ENCODE assay signal across 21 mouse cellular contexts in the genomic region with DNA sequence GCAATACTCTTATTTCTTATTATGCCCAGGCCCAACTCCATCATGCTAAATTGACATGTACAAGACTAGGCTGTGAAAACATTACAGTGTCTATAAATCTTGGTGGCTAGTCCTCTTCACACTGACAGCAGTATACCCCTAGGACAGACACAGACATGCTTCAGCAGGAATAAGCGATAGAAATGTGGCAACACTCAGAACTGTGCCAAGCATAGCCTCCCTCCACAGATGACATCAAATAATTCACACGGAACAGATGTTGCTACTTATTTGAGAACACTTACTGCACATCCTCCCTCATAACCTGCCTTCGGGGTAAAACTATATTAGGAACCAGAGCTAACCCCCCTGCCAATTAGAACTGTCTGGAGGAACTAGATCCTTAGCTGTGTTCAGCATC.
DNase-seq lines count a peak whose midpoint lies in the region; ATAC-seq and TF ChIP-seq lines count a peak whose summit lies in the region.
"Had no signal": no experiment of that assay in that cellular context is flagged by ENCODE, and none has a peak within 500 bp of the region (broad histone marks: within the 10 kb centered on the region; RNA-seq: fewer than 3 reads in every experiment).

No protein-coding gene starts in this region.

- TF ChIP-seq CTCF in left cerebral cortex, adult 2 months (IDR thresholded peaks at IDR 0.05) = no peak

- no peak overlapping the region for H3K4me3 ChIP-seq in left cerebral cortex, adult 2 months
- H3K4me3 ChIP-seq: embryonic facial prominence, embryonic 12.5 days; heart, embryonic 13.5 days; midbrain, embryonic 12.5 days had no signal

- peak; percentile 65 for ATAC-seq in frontal cortex, adult (ENCODE audit: low TSS enrichment)
- ATAC-seq: forebrain, embryonic 14.5 days; inflammation-experienced regulatory T-cells, adult 6 months; liver, postnatal 0 days had no signal

- no peak overlapping the region for H3K27ac ChIP-seq in left cerebral cortex, adult 2 months
- H3K27ac ChIP-seq: embryonic facial prominence, embryonic 12.5 days; heart, embryonic 13.5 days; midbrain, embryonic 12.5 days had no signal

- DNase-seq in frontal cortex, postnatal 10 days (ENCODE audit: low spot score in 2 of 2) = no peak
- peak; percentile 5 to 19 for DNase-seq in left cerebral cortex, postnatal 14 days (ENCODE audit: low spot score in 2 of 2)
- DNase-seq in left cerebral cortex, adult 2 months (ENCODE audit: extremely low spot score in 1 of 2, low spot score in 2 of 2) = no peak
- peak; percentile 48 for DNase-seq in 3T3-L1 (ENCODE audit: low read depth, low spot score)
- DNase-seq in hindlimb bud, embryonic 11.5 days (ENCODE audit: extremely low spot score, low read depth, low spot score) = peak; percentile 6
- no peak for DNase-seq in thymus, adult 18-20 months
- no peak for DNase-seq in thymus, postnatal 25 days
- DNase-seq: cerebellum, adult 8-10 months; gastrocnemius, postnatal 10 days; heart, adult 11 months; kidney, adult 9 months; kidney, postnatal 25 days; liver, postnatal 0 days; lung, postnatal 10 days; thymus, postnatal 4 days had no signal

- intact Hi-C loops in left cerebral cortex, postnatal 14 days (cut with DNase I) = no loop called here
- intact Hi-C loops in left cerebral cortex, adult 2 months (cut with DNase I) = no loop called here

Comparison
In these comparisons a context has a peak if more than half of its experiments do, and no peak if none do; other contexts are left out.
1. DNase-seq: peak in left cerebral cortex, postnatal 14 days (2 of 2), 3T3-L1 (single experiment) and hindlimb bud, embryonic 11.5 days (single experiment); none in frontal cortex, postnatal 10 days (0 of 2), left cerebral cortex, adult 2 months (0 of 2), thymus, adult 18-20 months (0 of 2) and thymus, postnatal 25 days (single experiment).